Mouse (Mus musculus): ENCODE results near the gene Ercc1. TPM values are rescaled to one million over a fixed set of nuclear protein-coding genes. Genes with fewer than 3 reads are reported as not detected.

Ercc1 gene
- polyA plus RNA-seq, 1 experiment from 2014 or later = 51.0 TPM

- Histone ChIP-seq H3K27ac (ENCODE audit: low read length) (no peak overlapping the region), H3K9ac (replicated peaks; ENCODE audit: low read depth) (no peak overlapping the region), H3K27me3 (replicated peaks; ENCODE audit: insufficient read depth, low read length) (0 out of 2 replicates have a peak, but pooled peaks cover 10% of the 10 kb centered on the region), H3K9me3 (ENCODE audit: low read length) (no peaks in the 10 kb centered on the region), H3K36me3 (ENCODE audit: insufficient read depth, low read length) (no peaks in the 10 kb centered on the region), H3K4me3 (ENCODE audit: low read depth, low read length) (no peak overlapping the region), H3K4me1 (ENCODE audit: insufficient read depth, low read depth, low read length) (no peaks in the 10 kb centered on the region), H3K4me2 (replicated peaks; ENCODE audit: low read depth, low read length) (no peak overlapping the region)
- ATAC-seq = peak; percentile 87
- WGBS = under 1% methylated on average over 19 of the region's 19 CpGs
- DNase-seq (ENCODE audit: low spot score) = peak; percentile 89
- TF ChIP-seq CTCF (IDR thresholded peaks at IDR 0.05) (peak; percentile 97), EP300 (IDR thresholded peaks at IDR 0.05) (no peak)
These were observed 60.8 kb downstream of the Ercc1 start for GRCm38 (mm10) chr7:19405417-19405816.

MicroRNAs encoded within 50 kb of the gene (microRNA counts, 519-probe panel; counts per million panel counts)
- not detected for microRNA mmu-miR-343

Small RNA genes lying within 50 kb of the gene (microRNA-seq; reads per million reads assigned to microRNA genes)
- not detected for gene Mir343

Other genes starting within 250 kb of the Ercc1 start
- gene Gm4969, start 226.4 kb upstream of the Ercc1 start, polyA plus RNA-seq (2015; fragmentation: Nextera tagmentation; extraction: Ambion mirVana) = 0.20 and 0.23 TPM in 2 replicates
- gene Fbxo46, start 224.9 kb upstream of the Ercc1 start, polyA plus RNA-seq (2015; fragmentation: Nextera tagmentation; extraction: Ambion mirVana) = 9.9 and 10.1 TPM in 2 replicates
- 14.1 and 14.5 TPM in 2 replicates for gene Qpctl, start 195.5 kb upstream of the Ercc1 start, polyA plus RNA-seq (2015; fragmentation: Nextera tagmentation; extraction: Ambion mirVana)
- gene Snrpd2, start 195.1 kb upstream of the Ercc1 start, polyA plus RNA-seq (2015; fragmentation: Nextera tagmentation; extraction: Ambion mirVana) = 63.2 and 65.2 TPM in 2 replicates
- gene Gipr, start 178.7 kb upstream of the Ercc1 start, polyA plus RNA-seq (2015; fragmentation: Nextera tagmentation; extraction: Ambion mirVana) = 0.80 and 1.0 TPM in 2 replicates
- 17.9 and 21.7 TPM in 2 replicates for gene Eml2, start 168.4 kb upstream of the Ercc1 start, polyA plus RNA-seq (2015; fragmentation: Nextera tagmentation; extraction: Ambion mirVana)
- gene Gpr4, start 132.2 kb upstream of the Ercc1 start, polyA plus RNA-seq (2015; fragmentation: Nextera tagmentation; extraction: Ambion mirVana) = 2.7 and 3.1 TPM in 2 replicates
- gene Opa3, start 116.4 kb upstream of the Ercc1 start, polyA plus RNA-seq (2015; fragmentation: Nextera tagmentation; extraction: Ambion mirVana) = 18.8 and 19.0 TPM in 2 replicates
- gene Vasp, start 73.0 kb upstream of the Ercc1 start, polyA plus RNA-seq (2015; fragmentation: Nextera tagmentation; extraction: Ambion mirVana) = 109 and 121 TPM in 2 replicates
- gene Ppm1n, start 64.7 kb upstream of the Ercc1 start, polyA plus RNA-seq (2015; fragmentation: Nextera tagmentation; extraction: Ambion mirVana) = not detected in 2 replicates
- gene Rtn2, start 62.2 kb upstream of the Ercc1 start, polyA plus RNA-seq (2015; fragmentation: Nextera tagmentation; extraction: Ambion mirVana) = 23.8 and 26.6 TPM in 2 replicates
- 0.17 and 0.44 TPM in 2 replicates for gene Fosb, start 34.7 kb upstream of the Ercc1 start, polyA plus RNA-seq (2015; fragmentation: Nextera tagmentation; extraction: Ambion mirVana)
- 6.5 and 7.6 TPM in 2 replicates for gene Cd3eap, start 14.7 kb downstream of the Ercc1 start, polyA plus RNA-seq (2015; fragmentation: Nextera tagmentation; extraction: Ambion mirVana)
- gene Ppp1r13l, start 15.0 kb downstream of the Ercc1 start, polyA plus RNA-seq (2015; fragmentation: Nextera tagmentation; extraction: Ambion mirVana) = 4.1 and 4.2 TPM in 2 replicates
- 8.9 and 9.4 TPM in 2 replicates for gene Ercc2, start 37.2 kb downstream of the Ercc1 start, polyA plus RNA-seq (2015; fragmentation: Nextera tagmentation; extraction: Ambion mirVana)
- gene Klc3, start 59.3 kb downstream of the Ercc1 start, polyA plus RNA-seq (2015; fragmentation: Nextera tagmentation; extraction: Ambion mirVana) = 28.1 and 31.4 TPM in 2 replicates
- 34.0 and 42.4 TPM in 2 replicates for gene Ckm, start 60.0 kb downstream of the Ercc1 start, polyA plus RNA-seq (2015; fragmentation: Nextera tagmentation; extraction: Ambion mirVana)
- gene Mark4, start 114.0 kb downstream of the Ercc1 start, polyA plus RNA-seq (2015; fragmentation: Nextera tagmentation; extraction: Ambion mirVana) = 7.4 and 7.9 TPM in 2 replicates
- gene Exoc3l2, start 118.6 kb downstream of the Ercc1 start, polyA plus RNA-seq (2015; fragmentation: Nextera tagmentation; extraction: Ambion mirVana) = 1.1 and 1.4 TPM in 2 replicates
- 2.6 and 3.0 TPM in 2 replicates for gene Bloc1s3, start 163.6 kb downstream of the Ercc1 start, polyA plus RNA-seq (2015; fragmentation: Nextera tagmentation; extraction: Ambion mirVana)
- 85.5 and 91.9 TPM in 2 replicates for gene Trappc6a, start 163.6 kb downstream of the Ercc1 start, polyA plus RNA-seq (2015; fragmentation: Nextera tagmentation; extraction: Ambion mirVana)
- gene Nkpd1, start 173.1 kb downstream of the Ercc1 start, polyA plus RNA-seq (2015; fragmentation: Nextera tagmentation; extraction: Ambion mirVana) = 0.05 and 0.15 TPM in 2 replicates
- gene Ppp1r37, start 218.3 kb downstream of the Ercc1 start, polyA plus RNA-seq (2015; fragmentation: Nextera tagmentation; extraction: Ambion mirVana) = 19.1 and 20.3 TPM in 2 replicates
- 0.76 and 0.88 TPM in 2 replicates for gene Zfp296, start 232.5 kb downstream of the Ercc1 start, polyA plus RNA-seq (2015; fragmentation: Nextera tagmentation; extraction: Ambion mirVana)
- 161 and 163 TPM in 2 replicates for gene Gemin7, start 232.8 kb downstream of the Ercc1 start, polyA plus RNA-seq (2015; fragmentation: Nextera tagmentation; extraction: Ambion mirVana)